Mouse (Mus musculus) adrenal gland, postnatal 0 days (tissue): ENCODE results near the gene Slc16a12. TPM values are rescaled to one million over a fixed set of nuclear protein-coding genes. Genes with fewer than 3 reads are reported as not detected.

Source experiments
- microRNA-seq: library from miRNA; unstranded; fragments of <30 nt; microRNA quantifications from one replicate; pipeline ENCODE4, GENCODE M21; 2016; ENCODE audit warnings: borderline replicate concordance; ENCODE audit not compliant: insufficient number of aligned reads
- polyA plus RNA-seq: library from polyadenylated mRNA; unstranded; fragments of >200 nt; fragmentation: Nextera tagmentation; extraction: Ambion mirVana; gene quantifications from 2 replicates; pipeline ENCODE4 v1.2.1, GENCODE M21; 2015

Slc16a12 gene
- 0.66 and 1.1 TPM in 2 replicates for polyA plus RNA-seq

DNA sequence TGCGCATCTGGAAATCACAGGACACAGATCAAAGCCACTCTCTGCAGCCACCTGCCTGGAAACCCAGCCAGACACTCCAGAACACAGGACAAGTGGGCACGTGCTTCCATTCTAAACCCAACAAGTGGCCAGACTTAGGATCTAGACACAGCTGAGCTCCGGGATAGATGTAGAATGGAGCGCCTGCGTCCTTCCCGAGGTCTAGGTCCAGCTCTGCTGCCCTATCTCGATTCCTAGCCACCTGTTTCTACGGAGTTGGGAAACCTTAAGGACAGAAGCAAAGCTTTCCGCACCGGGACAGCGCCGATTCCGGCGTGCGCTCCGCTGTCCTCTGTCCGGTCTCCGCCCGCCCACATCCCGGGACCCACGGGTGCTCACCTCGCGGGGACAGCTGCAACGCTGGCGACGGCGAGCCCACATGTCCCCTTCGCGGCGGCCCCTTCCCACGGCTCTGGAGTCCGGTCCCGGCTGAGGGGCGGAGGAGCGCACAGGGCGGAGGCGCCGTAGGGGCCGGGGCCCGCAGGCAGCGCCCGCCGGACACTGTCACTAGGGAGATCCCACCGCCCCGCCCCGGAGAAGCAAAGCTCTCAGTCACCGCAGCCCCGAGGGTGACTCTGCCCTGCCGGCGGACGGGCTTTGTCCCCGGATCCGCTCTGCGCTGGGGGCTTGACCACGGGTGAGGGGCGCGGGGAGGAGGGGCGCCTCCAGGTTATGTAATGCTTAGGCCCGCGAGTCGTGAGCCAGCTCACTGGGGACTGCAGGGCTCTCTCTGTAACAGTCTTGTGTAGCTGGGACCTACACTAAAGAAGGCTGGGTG is at the start of gene Slc16a12:
Gene Slc16a12 (minus strand): TSS at position 602 of the 817 bp plus-strand sequence.

DNA sequence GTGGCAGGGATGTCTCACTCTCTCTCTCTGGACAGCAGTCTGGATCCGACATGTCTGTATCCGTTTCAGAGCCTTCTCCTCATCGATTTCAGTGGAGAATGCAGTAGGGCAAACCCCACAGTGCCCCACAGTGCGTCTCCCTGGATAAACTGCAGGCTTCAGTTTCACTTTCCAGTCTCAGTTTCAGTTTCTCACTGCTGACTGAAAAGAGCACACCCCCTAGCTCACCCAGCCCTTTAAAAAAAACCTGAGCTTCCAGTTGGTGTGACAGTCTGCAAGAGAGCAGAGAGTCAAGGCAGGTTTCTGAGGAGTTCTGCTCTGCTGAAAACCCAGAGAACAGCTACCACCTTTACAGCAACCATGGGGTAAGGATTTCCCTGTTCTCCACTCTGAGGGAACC is 106.5 kb downstream of the Slc16a12 start, which contains the start of the genes Ifit1bl2 and Ifit1:
Gene Ifit1bl2 (minus strand): TSS at position 121 of the 400 bp plus-strand sequence.
Gene Ifit1 (plus strand): TSS at position 249 of the 400 bp plus-strand sequence.

Small RNA genes lying within 50 kb of the gene (microRNA-seq; reads per million reads assigned to microRNA genes)
- not detected for gene Gm27476

Other genes with a start within 250 kb of the Slc16a12 start
- 88.4 and 224 TPM in 2 replicates for gene Lipa, start 219.8 kb downstream of the Slc16a12 start, polyA plus RNA-seq
- gene Ifit2, start 196.6 kb downstream of the Slc16a12 start, polyA plus RNA-seq = 6.9 and 7.2 TPM in 2 replicates
- gene Ifit3, start 163.8 kb downstream of the Slc16a12 start, polyA plus RNA-seq = 11.7 and 13.4 TPM in 2 replicates
- gene Ifit1bl1, start 145.3 kb downstream of the Slc16a12 start, polyA plus RNA-seq = 0.76 and 0.88 TPM in 2 replicates
- 2.8 and 3.1 TPM in 2 replicates for gene Ifit3b, start 139.3 kb downstream of the Slc16a12 start, polyA plus RNA-seq
- gene Ifit1bl2, start 106.5 kb downstream of the Slc16a12 start, polyA plus RNA-seq = 0.30 and 1.4 TPM in 2 replicates
- 7.5 and 8.7 TPM in 2 replicates for gene Ifit1, start 106.4 kb downstream of the Slc16a12 start, polyA plus RNA-seq
- 5.5 and 8.2 TPM in 2 replicates for gene Pank1, start 132.2 kb upstream of the Slc16a12 start, polyA plus RNA-seq
- gene Kif20b, start 175.1 kb upstream of the Slc16a12 start, polyA plus RNA-seq = 16.5 and 18.2 TPM in 2 replicates